Mouse (Mus musculus) urinary bladder, postnatal 36 days (tissue): Measurements from ENCODE around the gene Lipe.
"Not testable (repeated sequence)": the region's sequence is repeated elsewhere in the genome, so short reads cannot be mapped to it uniquely, and the experiment has no call there.

ENCODE experiments used
- DNase-seq, 2 experiments: peaks; one replicate each; pipeline ENCODE4 v3.0.0; 2022; ENCODE audit warnings: low spot score in 2 of 2, mixed read lengths in 1 of 2

Lipe gene

GRCm38 (mm10) chr7:25398610-25399009 is at the start of gene Lipe:
Lipe (minus strand) TSS chr7:25398710.
- no peak for DNase-seq

- no peak for DNase-seq
These were observed 42.3 kb upstream of the Lipe start for GRCm38 (mm10) chr7:25440816-25441153.

GRCm38 (mm10) chr7:25439978-25440815 is 41.7 kb upstream of the Lipe start:
- DNase-seq = peak; percentile 28 to 37

- DNase-seq = no peak
These were observed 40.8 kb upstream of the Lipe start for GRCm38 (mm10) chr7:25439124-25439822.

GRCm38 (mm10) chr7:25436704-25437103 is 38.2 kb upstream of the Lipe start:
- DNase-seq = no peak

- no peak for DNase-seq
These were observed 37.7 kb upstream of the Lipe start for GRCm38 (mm10) chr7:25436226-25436625.

GRCm38 (mm10) chr7:25435546-25435851 is 37.0 kb upstream of the Lipe start:
- DNase-seq = no peak

GRCm38 (mm10) chr7:25434654-25435545 is 36.4 kb upstream of the Lipe start:
- peak in 1 of 2 experiments; percentile 25 for DNase-seq

- no peak for DNase-seq
These were observed 35.5 kb upstream of the Lipe start for GRCm38 (mm10) chr7:25433781-25434560.

GRCm38 (mm10) chr7:25433007-25433541 is 34.6 kb upstream of the Lipe start:
- no peak for DNase-seq

GRCm38 (mm10) chr7:25432381-25432780 is 33.9 kb upstream of the Lipe start:
- no peak for DNase-seq

- DNase-seq = no peak
These were observed 31.6 kb upstream of the Lipe start for GRCm38 (mm10) chr7:25429886-25430784.

- no peak for DNase-seq
These were observed 29.8 kb upstream of the Lipe start for GRCm38 (mm10) chr7:25428321-25428720.

GRCm38 (mm10) chr7:25427144-25427543 is 28.6 kb upstream of the Lipe start:
- DNase-seq = no peak

- DNase-seq = not testable (repeated sequence)
These were observed 27.9 kb upstream of the Lipe start for GRCm38 (mm10) chr7:25426380-25426779.

- peak; percentile 72 to 79 for DNase-seq
These were observed 25.9 kb upstream of the Lipe start for GRCm38 (mm10) chr7:25424429-25424828.

- DNase-seq = no peak
These were observed 23.9 kb upstream of the Lipe start for GRCm38 (mm10) chr7:25422286-25422841.

GRCm38 (mm10) chr7:25419943-25420342 is 21.4 kb upstream of the Lipe start:
- DNase-seq = no peak

- no peak for DNase-seq
These were observed 21.0 kb upstream of the Lipe start for GRCm38 (mm10) chr7:25419536-25419935.

GRCm38 (mm10) chr7:25417597-25417996 is 19.1 kb upstream of the Lipe start:
- no peak for DNase-seq
